Mouse (Mus musculus): ENCODE results near the gene Prkn.

GRCm38 (mm10) chr17:11397678-11398077 is 557.5 kb downstream of the Prkn start:
- TF ChIP-seq CTCF (IDR thresholded peaks at IDR 0.05; ENCODE audit: extremely low read depth, insufficient read length, insufficient replicate concordance, low read depth, low read length) = no peak
- no peak for TF ChIP-seq POLR2A (IDR thresholded peaks at IDR 0.05; ENCODE audit: low read depth, low read length)

Data from small intestine, adult 2 months (tissue).